8 mouse cellular contexts compared by ENCODE assay signal in the genomic region with DNA sequence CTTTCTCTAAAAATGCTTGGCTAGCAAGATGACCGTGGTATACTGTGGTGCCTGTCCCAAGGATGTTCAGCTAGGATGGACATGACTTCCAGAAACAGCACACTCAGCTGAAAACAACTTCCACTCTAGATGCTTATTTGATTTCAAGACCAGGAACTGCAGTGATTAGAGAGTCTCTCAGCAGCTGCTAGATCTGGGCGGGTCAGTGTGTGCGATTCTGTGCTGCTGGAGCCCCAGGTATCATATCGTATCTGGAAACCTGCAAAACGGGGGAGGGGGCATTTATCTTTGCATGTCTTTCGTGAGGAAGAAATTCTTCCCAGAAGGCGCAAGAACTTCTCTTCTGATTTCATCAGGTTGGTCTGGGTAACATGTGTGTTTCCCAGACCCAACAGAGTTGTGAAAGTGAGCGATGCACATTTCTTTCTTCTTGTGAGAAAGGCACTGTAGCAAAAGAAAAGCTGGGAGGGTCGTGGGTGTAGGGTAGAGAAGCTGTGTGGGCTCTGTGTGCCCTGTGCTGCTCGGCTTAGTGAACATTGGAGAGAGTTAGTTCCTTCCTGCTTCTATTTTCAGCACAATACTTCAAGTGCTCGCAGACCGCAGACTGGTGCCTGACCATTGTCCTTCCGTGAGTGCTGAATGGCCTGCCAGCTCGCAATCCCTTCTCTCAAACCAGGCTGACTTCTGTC.
DNase-seq lines count a peak whose midpoint lies in the region; ATAC-seq and TF ChIP-seq lines count a peak whose summit lies in the region.

No protein-coding gene starts in this region.

- H3K9ac ChIP-seq in intestine, embryonic 14.5 days (ENCODE audit: low read length): no peak overlapping the region; the same call in 1 of the 2 replicates
- H3K9ac ChIP-seq in liver, postnatal 0 days (replicated peaks): no peak overlapping the region

- no peak overlapping the region for H3K4me3 ChIP-seq in intestine, embryonic 14.5 days (ENCODE audit: low read depth, low read length)
- 0 out of 2 replicates have a peak overlapping the region, but pooled peaks have one; percentile 9 for H3K4me3 ChIP-seq in liver, postnatal 0 days (ENCODE audit: low read depth, low read length)

- no peaks in the 10 kb centered on the region for H3K27me3 ChIP-seq in intestine, embryonic 14.5 days (replicated peaks; ENCODE audit: control insufficient read depth, insufficient read depth, low read length)
- no peaks in the 10 kb centered on the region for H3K27me3 ChIP-seq in liver, postnatal 0 days (ENCODE audit: insufficient read depth, low read length)

- no peak overlapping the region for H3K27ac ChIP-seq in intestine, embryonic 14.5 days (ENCODE audit: low read depth)
- H3K27ac ChIP-seq in liver, postnatal 0 days (ENCODE audit: low read depth): no peak overlapping the region; the same call in 1 of the 2 replicates

- no peaks in the 10 kb centered on the region for H3K9me3 ChIP-seq in intestine, embryonic 14.5 days (ENCODE audit: control insufficient read depth, low read length)
- no peaks in the 10 kb centered on the region for H3K9me3 ChIP-seq in liver, postnatal 0 days (ENCODE audit: low read length)

- 0 out of 2 replicates have a peak, but pooled peaks have one; percentile 47 for ATAC-seq in intestine, embryonic 14.5 days (replicated peaks; ENCODE audit: low FRiP score, low TSS enrichment, low read depth)
- ATAC-seq in liver, postnatal 0 days: no peak

- 67% methylated on average over 14 of the region's 14 CpGs for whole genome bisulfite sequencing in intestine, embryonic 14.5 days
- WGBS in liver, postnatal 0 days (ENCODE audit: insufficient replicate concordance): 27% methylated on average over 14 of the region's 14 CpGs

- DNase-seq in adrenal gland, postnatal 10 days: peak; percentile 8
- no peak for DNase-seq in adrenal gland, adult 18-20 months (ENCODE audit: low spot score in 2 of 2)
- peak; percentile 21 for DNase-seq in brain, embryonic 14.5 days (ENCODE audit: low read depth)
- no peak for DNase-seq in intestine, embryonic 14.5 days (ENCODE audit: low spot score)
- no peak for DNase-seq in liver, postnatal 0 days
- no peak for DNase-seq in urinary bladder, postnatal 25 days (ENCODE audit: low spot score)
- no peak for DNase-seq in ovary, postnatal 10 days (ENCODE audit: low spot score)
- no peak for DNase-seq in urinary bladder, adult 18-20 months (ENCODE audit: low spot score in 2 of 2)

- H3K36me3 ChIP-seq in intestine, embryonic 14.5 days (ENCODE audit: control insufficient read depth, insufficient read depth, low read length): no peaks in the 10 kb centered on the region
- no peaks in the 10 kb centered on the region for H3K36me3 ChIP-seq in liver, postnatal 0 days (replicated peaks; ENCODE audit: insufficient read depth, low read length)

- TF ChIP-seq EP300 in liver, postnatal 0 days (IDR thresholded peaks at IDR 0.05; ENCODE audit: low read depth): no peak

- no peak for TF ChIP-seq CTCF in brain, embryonic 14.5 days (IDR thresholded peaks at IDR 0.05; ENCODE audit: borderline replicate concordance, extremely low read depth, insufficient read depth, insufficient read length)
- no peak for TF ChIP-seq CTCF in liver, postnatal 0 days (IDR thresholded peaks at IDR 0.05; ENCODE audit: low read depth)

- no peak for TF ChIP-seq POLR2A in brain, embryonic 14.5 days (IDR thresholded peaks at IDR 0.05; ENCODE audit: borderline replicate concordance, extremely low read depth, insufficient read depth, insufficient read length, poor library complexity, severe bottlenecking)

- peak overlapping the region; percentile 25; the same call in 1 of the 2 replicates for H3K4me2 ChIP-seq in intestine, embryonic 14.5 days (ENCODE audit: low read length)
- peak overlapping the region; percentile 42 for H3K4me2 ChIP-seq in liver, postnatal 0 days (ENCODE audit: low read depth, low read length)

- no peaks in the 10 kb centered on the region for H3K4me1 ChIP-seq in intestine, embryonic 14.5 days (replicated peaks; ENCODE audit: control insufficient read depth, insufficient read depth, low read length)
- H3K4me1 ChIP-seq in liver, postnatal 0 days (ENCODE audit: insufficient read depth): no peaks in the 10 kb centered on the region

Comparison
In these comparisons a context has a peak if more than half of its experiments do, and no peak if none do; other contexts are left out.
1. DNase-seq: peak in adrenal gland, postnatal 10 days (single experiment) and brain, embryonic 14.5 days (single experiment); none in adrenal gland, adult 18-20 months (0 of 2), intestine, embryonic 14.5 days (single experiment), liver, postnatal 0 days (single experiment), urinary bladder, postnatal 25 days (single experiment), ovary, postnatal 10 days (single experiment) and urinary bladder, adult 18-20 months (0 of 2).